Mouse (Mus musculus) forebrain, embryonic 16.5 days (tissue): ENCODE measurements around the gene Gm21992. TPM values are rescaled to one million over a fixed set of nuclear protein-coding genes. Genes with fewer than 3 reads are reported as not detected.

Experiments
- ATAC-seq: fragments of 200-750 bp; cut with Nextera tagmentation; 2 replicates; pipeline ENCODE4 v1.8.0; 2017; ENCODE audit warnings: mild to moderate bottlenecking, moderate library complexity
- H3K27ac ChIP-seq: fragments of 300-500 bp; sonication (generic); 2 replicates; pipeline ENCODE4 v1.5.1; 2014; ENCODE audit warnings: low read length, control low read depth
- H3K27me3 ChIP-seq: fragments of 300-500 bp; sonication (generic); replicated peaks from 2 replicates; pipeline ENCODE4 v1.6.1; 2014; ENCODE audit warnings: low read length; ENCODE audit not compliant: control insufficient read depth, insufficient read depth
- H3K36me3 ChIP-seq: fragments of 300-500 bp; sonication (generic); 2 replicates; pipeline ENCODE4 v1.6.1; 2014; ENCODE audit not compliant: control insufficient read depth, insufficient read depth
- H3K4me1 ChIP-seq: fragments of 300-500 bp; sonication (generic); replicated peaks from 2 replicates; pipeline ENCODE4 v1.6.1; 2014; ENCODE audit warnings: low read length; ENCODE audit not compliant: control insufficient read depth, insufficient read depth
- H3K4me2 ChIP-seq: fragments of 300-500 bp; sonication (generic); 2 replicates; pipeline ENCODE4 v1.6.1; 2014; ENCODE audit warnings: mild to moderate bottlenecking, low read length, control low read depth
- H3K4me3 ChIP-seq: fragments of 300-500 bp; sonication (generic); replicated peaks from 2 replicates; pipeline ENCODE4 v1.5.1; 2014; ENCODE audit warnings: mild to moderate bottlenecking, low read length, control low read depth
- H3K9ac ChIP-seq: fragments of 300-500 bp; sonication (generic); replicated peaks from 2 replicates; pipeline ENCODE4 v1.6.1; 2014; ENCODE audit warnings: low read depth, low read length, control low read depth
- H3K9me3 ChIP-seq: fragments of 300-500 bp; sonication (generic); 2 replicates; pipeline ENCODE4 v1.6.1; 2016; ENCODE audit warnings: low read length; ENCODE audit not compliant: control insufficient read depth
- WGBS: fragments of 180-500 bp; shearing (Covaris S2); extraction: QIAGEN DNeasy Blood & Tissue Kit; methylation state at CpG from one replicate; pipeline ENCODE4 v1.1.7; 2014; 5-methylcytosine and 5-hydroxymethylcytosine counted together
- polyA plus RNA-seq: library from polyadenylated mRNA; unstranded; fragments of >200 nt; fragmentation: Nextera tagmentation; extraction: Ambion mirVana; gene quantifications from 2 replicates; pipeline ENCODE4 v1.2.1, GENCODE M21; 2015

The Gm21992 gene
- polyA plus RNA-seq, 1 experiment from 2014 or later, result 29.8 TPM

- 83% methylated on average over 3 of the region's 3 CpGs for WGBS
- no peak overlapping the region for H3K27ac ChIP-seq
- no peak overlapping the region for H3K4me3 ChIP-seq
- no peaks in the 10 kb centered on the region for H3K4me1 ChIP-seq
- H3K27me3 ChIP-seq, result no peaks in the 10 kb centered on the region
- no peaks in the 10 kb centered on the region for H3K9me3 ChIP-seq
- no peak overlapping the region for H3K9ac ChIP-seq
- no peak for ATAC-seq
- H3K4me2 ChIP-seq, result no peak overlapping the region
- peaks cover 47% of the 10 kb centered on the region for H3K36me3 ChIP-seq
Measured at GRCm38 (mm10) chr19:4733052-4733451, 78.4 kb downstream of the Gm21992 start.

GRCm38 (mm10) chr19:4729186-4729585, 82.2 kb downstream of the Gm21992 start:
- Histone ChIP-seq H3K27me3 (no peaks in the 10 kb centered on the region), H3K9ac (no peak overlapping the region), H3K4me2 (no peak overlapping the region), H3K4me3 (no peak overlapping the region), H3K36me3 (peaks cover 47% of the 10 kb centered on the region), H3K9me3 (no peaks in the 10 kb centered on the region), H3K27ac (no peak overlapping the region), H3K4me1 (no peaks in the 10 kb centered on the region)
- ATAC-seq, result no peak
- WGBS, result 94% methylated on average over 9 of the region's 9 CpGs

GRCm38 (mm10) chr19:4720671-4721244, 90.7 kb downstream of the Gm21992 start:
- Histone ChIP-seq H3K27ac (no peak overlapping the region), H3K4me1 (no peaks in the 10 kb centered on the region), H3K9me3 (no peaks in the 10 kb centered on the region), H3K9ac (no peak overlapping the region), H3K4me2 (no peak overlapping the region), H3K36me3 (peaks cover 2% of the 10 kb centered on the region; the same call in 1 of the 2 replicates), H3K27me3 (no peaks in the 10 kb centered on the region), H3K4me3 (no peak overlapping the region)
- WGBS, result 20% methylated on average over 11 of the region's 11 CpGs
- no peak for ATAC-seq

- H3K9ac ChIP-seq, result no peak overlapping the region
- no peak overlapping the region for H3K4me3 ChIP-seq
- H3K27me3 ChIP-seq, result no peaks in the 10 kb centered on the region
- no peak for ATAC-seq
- no peaks in the 10 kb centered on the region for H3K9me3 ChIP-seq
- no peaks in the 10 kb centered on the region for H3K4me1 ChIP-seq
- H3K27ac ChIP-seq, result no peak overlapping the region
- peaks cover 2% of the 10 kb centered on the region; the same call in 1 of the 2 replicates for H3K36me3 ChIP-seq
- no peak overlapping the region for H3K4me2 ChIP-seq
- 84% methylated on average over 15 of the region's 15 CpGs for WGBS
Measured at GRCm38 (mm10) chr19:4720112-4720511, 91.3 kb downstream of the Gm21992 start.

GRCm38 (mm10) chr19:4719351-4719764, 92.1 kb downstream of the Gm21992 start:
- no peak overlapping the region for H3K9ac ChIP-seq
- no peak for ATAC-seq
- no peak overlapping the region for H3K27ac ChIP-seq
- peaks cover 6% of the 10 kb centered on the region for H3K4me1 ChIP-seq
- H3K4me2 ChIP-seq, result no peak overlapping the region
- no peaks in the 10 kb centered on the region for H3K27me3 ChIP-seq
- no peak overlapping the region for H3K4me3 ChIP-seq
- peaks cover 2% of the 10 kb centered on the region; the same call in 1 of the 2 replicates for H3K36me3 ChIP-seq
- WGBS, result 20% methylated on average over 5 of the region's 5 CpGs
- no peaks in the 10 kb centered on the region for H3K9me3 ChIP-seq

- WGBS, result 36% methylated on average over 12 of the region's 12 CpGs
- no peak overlapping the region for H3K27ac ChIP-seq
- no peaks in the 10 kb centered on the region for H3K27me3 ChIP-seq
- peaks cover 11% of the 10 kb centered on the region for H3K4me1 ChIP-seq
- no peak for ATAC-seq
- no peak overlapping the region for H3K4me2 ChIP-seq
- H3K36me3 ChIP-seq, result peaks cover 2% of the 10 kb centered on the region; the same call in 1 of the 2 replicates
- H3K4me3 ChIP-seq, result no peak overlapping the region
- no peaks in the 10 kb centered on the region for H3K9me3 ChIP-seq
- no peak overlapping the region for H3K9ac ChIP-seq
Measured at GRCm38 (mm10) chr19:4718716-4719115, 92.7 kb downstream of the Gm21992 start.

- Histone ChIP-seq H3K27ac (no peak overlapping the region), H3K36me3 (peaks cover 2% of the 10 kb centered on the region; the same call in 1 of the 2 replicates), H3K9ac (no peak overlapping the region), H3K27me3 (no peaks in the 10 kb centered on the region), H3K4me3 (no peak overlapping the region), H3K9me3 (no peaks in the 10 kb centered on the region), H3K4me2 (no peak overlapping the region), H3K4me1 (peaks cover 23% of the 10 kb centered on the region)
- 97% methylated on average over 2 of the region's 2 CpGs for WGBS
- ATAC-seq, result no peak
Measured at GRCm38 (mm10) chr19:4717281-4717680, 94.1 kb downstream of the Gm21992 start.

GRCm38 (mm10) chr19:4716756-4717155, 94.7 kb downstream of the Gm21992 start:
- Histone ChIP-seq H3K4me3 (no peak overlapping the region), H3K9ac (no peak overlapping the region), H3K4me2 (no peak overlapping the region), H3K27me3 (no peaks in the 10 kb centered on the region), H3K9me3 (no peaks in the 10 kb centered on the region), H3K36me3 (peaks cover 2% of the 10 kb centered on the region; the same call in 1 of the 2 replicates), H3K27ac (no peak overlapping the region), H3K4me1 (peaks cover 23% of the 10 kb centered on the region)
- ATAC-seq, result no peak
- 97% methylated on average over 14 of the region's 14 CpGs for WGBS

GRCm38 (mm10) chr19:4713886-4714285, 97.5 kb downstream of the Gm21992 start:
- no peaks in the 10 kb centered on the region for H3K36me3 ChIP-seq
- H3K9me3 ChIP-seq, result no peaks in the 10 kb centered on the region
- 0 out of 2 replicates have a peak overlapping the region, but pooled peaks have one; percentile 7 for H3K9ac ChIP-seq
- no peaks in the 10 kb centered on the region for H3K27me3 ChIP-seq
- 72% methylated on average over 3 of the region's 3 CpGs for WGBS
- no peak for ATAC-seq
- peak overlapping the region; percentile 80 for H3K4me2 ChIP-seq
- peaks cover 29% of the 10 kb centered on the region for H3K4me1 ChIP-seq
- H3K4me3 ChIP-seq, result peak overlapping the region; percentile 3
- no peak overlapping the region for H3K27ac ChIP-seq
